Mouse (Mus musculus) myocyte (in vitro differentiated cells): Measurements from ENCODE around the gene Abcc1. TPM values are rescaled to one million over a fixed set of nuclear protein-coding genes. Genes with fewer than 3 reads are reported as not detected.

ENCODE experiments used
- H3K27me3 ChIP-seq: one replicate; pipeline ENCODE4 v1.6.1; 2011; ENCODE audit not compliant: control insufficient read depth, insufficient read depth, insufficient read length
- H3K36me3 ChIP-seq: one replicate; pipeline ENCODE4 v1.6.1; 2011; ENCODE audit not compliant: control insufficient read depth, insufficient read depth
- H3K4me2 ChIP-seq: one replicate; pipeline ENCODE4 v1.6.1; 2011; ENCODE audit warnings: low read depth, control low read depth
- H3K4me3 ChIP-seq: one replicate; pipeline ENCODE4 v1.5.1; 2011; ENCODE audit warnings: mild to moderate bottlenecking, control low read depth, moderate library complexity
- H3K79me2 ChIP-seq: one replicate; pipeline ENCODE4 v1.6.1; 2011; ENCODE audit not compliant: control insufficient read depth, insufficient read depth
- H3ac ChIP-seq: one replicate; pipeline ENCODE4 v1.6.1; 2011; ENCODE audit not compliant: control insufficient read depth, insufficient read length
- CEBPB ChIP-seq: IDR thresholded peaks from 2 replicates; pipeline ENCODE4 v1.6.1; 2011; ENCODE audit warnings: mild to moderate bottlenecking, moderate library complexity; ENCODE audit not compliant: poor library complexity, insufficient read depth, severe bottlenecking
- E2F4 ChIP-seq: IDR thresholded peaks from one replicate; pipeline ENCODE4 v1.6.1; 2011; ENCODE audit warnings: mild to moderate bottlenecking, control low read depth, moderate library complexity; ENCODE audit not compliant: insufficient read depth
- MAX ChIP-seq: IDR thresholded peaks from one replicate; pipeline ENCODE4 v1.6.1; 2011; ENCODE audit warnings: low read depth, mild to moderate bottlenecking, control low read depth
- MYOD1 ChIP-seq, 3 experiments: IDR thresholded peaks; one replicate each; pipeline ENCODE4 v1.6.1; 2011; ENCODE audit warnings: control low read depth in 2 of 3, low read depth in 2 of 3, mild to moderate bottlenecking in 2 of 3, moderate library complexity in 1 of 3; ENCODE audit not compliant: insufficient read length in 2 of 3, control insufficient read depth in 1 of 3
- MYOG ChIP-seq, 3 experiments: IDR thresholded peaks; one replicate each; pipeline ENCODE4 v1.6.1; 2011; ENCODE audit warnings: control low read depth in 2 of 3, low read depth in 2 of 3, mild to moderate bottlenecking in 2 of 3; ENCODE audit not compliant: insufficient read length in 2 of 3, control insufficient read depth in 1 of 3, insufficient read depth in 1 of 3
- POLR2A ChIP-seq: IDR thresholded peaks from one replicate; pipeline ENCODE4 v1.6.1; 2011; ENCODE audit warnings: low read depth, mild to moderate bottlenecking, control low read depth, moderate library complexity; ENCODE audit not compliant: insufficient read length
- POLR2AphosphoS2 ChIP-seq: IDR thresholded peaks from one replicate; pipeline ENCODE4 v1.6.1; 2011; ENCODE audit warnings: low read depth, control low read depth; ENCODE audit not compliant: insufficient read length
- REST ChIP-seq: IDR thresholded peaks from one replicate; pipeline ENCODE4 v1.6.1; 2011; ENCODE audit warnings: mild to moderate bottlenecking, control low read depth, moderate library complexity; ENCODE audit not compliant: insufficient read depth, insufficient read length
- SRF ChIP-seq: IDR thresholded peaks from one replicate; pipeline ENCODE4 v1.6.1; 2011; ENCODE audit warnings: low read depth; ENCODE audit not compliant: control insufficient read depth, insufficient read length
- TCF12 ChIP-seq: IDR thresholded peaks from one replicate; pipeline ENCODE4 v1.6.1; 2011; ENCODE audit warnings: mild to moderate bottlenecking, control low read depth; ENCODE audit not compliant: poor library complexity, insufficient read depth, severe bottlenecking
- TCF3 ChIP-seq: IDR thresholded peaks from one replicate; pipeline ENCODE4 v1.6.1; 2011; ENCODE audit warnings: low read depth, control low read depth; ENCODE audit not compliant: insufficient read length
- USF1 ChIP-seq: IDR thresholded peaks from one replicate; pipeline ENCODE4 v1.6.1; 2011; ENCODE audit warnings: low read depth, mild to moderate bottlenecking, control low read depth, moderate library complexity
- polyA plus RNA-seq: library from polyadenylated mRNA; unstranded; fragments of >200 nt; fragmentation: generic; extraction: Trizol; gene quantifications from one replicate; pipeline ENCODE4 v1.2.1, GENCODE M21; 2012; ENCODE audit warnings: missing spikeins

Abcc1 gene
- polyA plus RNA-seq, 1 experiment = 23.0 TPM

GRCm38 (mm10) chr16:14448307-14448706 is 86.9 kb downstream of the Abcc1 start:
- Histone ChIP-seq H3K79me2 (no peaks in the 10 kb centered on the region), H3ac (no peak overlapping the region), H3K4me2 (no peak overlapping the region), H3K27me3 (no peaks in the 10 kb centered on the region), H3K4me3 (no peak overlapping the region), H3K36me3 (no peaks in the 10 kb centered on the region)
- TF ChIP-seq TCF3 (no peak), MAX (no peak), MYOG (IDR thresholded peaks at IDR 0.05; ENCODE audit: control insufficient read depth in 1 of 3, insufficient read depth in 1 of 3, insufficient read length in 2 of 3, low read depth in 2 of 3) (no peak), POLR2A (no peak)

- no peaks in the 10 kb centered on the region for H3K36me3 ChIP-seq
- no peaks in the 10 kb centered on the region for H3K79me2 ChIP-seq
- no peaks in the 10 kb centered on the region for H3K27me3 ChIP-seq
- no peak overlapping the region for H3K4me2 ChIP-seq
- H3ac ChIP-seq = no peak overlapping the region
- no peak overlapping the region for H3K4me3 ChIP-seq
- TF ChIP-seq MYOG (IDR thresholded peaks at IDR 0.05; ENCODE audit: control insufficient read depth in 1 of 3, insufficient read depth in 1 of 3, insufficient read length in 2 of 3, low read depth in 2 of 3) (no peak), REST (no peak), MAX (no peak), MYOD1 (IDR thresholded peaks at IDR 0.05; ENCODE audit: control insufficient read depth in 1 of 3, insufficient read length in 2 of 3, low read depth in 2 of 3) (no peak), USF1 (no peak), SRF (no peak), CEBPB (no peak), TCF12 (no peak), POLR2A (no peak), TCF3 (no peak), POLR2AphosphoS2 (no peak), E2F4 (no peak)
Observed at GRCm38 (mm10) chr16:14449861-14450260, 88.5 kb downstream of the Abcc1 start.

- H3K4me2 ChIP-seq = no peak overlapping the region
- TF ChIP-seq MAX (no peak), POLR2A (no peak), CEBPB (no peak), E2F4 (no peak), SRF (no peak), MYOD1 (IDR thresholded peaks at IDR 0.05; ENCODE audit: control insufficient read depth in 1 of 3, insufficient read length in 2 of 3, low read depth in 2 of 3) (no peak), POLR2AphosphoS2 (no peak)
- H3ac ChIP-seq = no peak overlapping the region
- H3K36me3 ChIP-seq = no peaks in the 10 kb centered on the region
- H3K79me2 ChIP-seq = no peaks in the 10 kb centered on the region
- H3K27me3 ChIP-seq = no peaks in the 10 kb centered on the region
- no peak overlapping the region for H3K4me3 ChIP-seq
Observed at GRCm38 (mm10) chr16:14451374-14452046, 90.2 kb downstream of the Abcc1 start.

GRCm38 (mm10) chr16:14462535-14462934 is 101.2 kb downstream of the Abcc1 start:
- H3K4me2 ChIP-seq = no peak overlapping the region
- H3K4me3 ChIP-seq = no peak overlapping the region
- no peaks in the 10 kb centered on the region for H3K79me2 ChIP-seq
- TF ChIP-seq TCF3 (no peak), CEBPB (no peak), MAX (no peak), TCF12 (no peak), MYOG (IDR thresholded peaks at IDR 0.05; ENCODE audit: control insufficient read depth in 1 of 3, insufficient read depth in 1 of 3, insufficient read length in 2 of 3, low read depth in 2 of 3) (no peak), USF1 (no peak), E2F4 (no peak), REST (no peak), POLR2A (no peak), MYOD1 (IDR thresholded peaks at IDR 0.05; ENCODE audit: control insufficient read depth in 1 of 3, insufficient read length in 2 of 3, low read depth in 2 of 3) (no peak), POLR2AphosphoS2 (no peak), SRF (no peak)
- no peak overlapping the region for H3ac ChIP-seq
- H3K27me3 ChIP-seq = no peaks in the 10 kb centered on the region
- peaks cover 29% of the 10 kb centered on the region for H3K36me3 ChIP-seq

DNA sequence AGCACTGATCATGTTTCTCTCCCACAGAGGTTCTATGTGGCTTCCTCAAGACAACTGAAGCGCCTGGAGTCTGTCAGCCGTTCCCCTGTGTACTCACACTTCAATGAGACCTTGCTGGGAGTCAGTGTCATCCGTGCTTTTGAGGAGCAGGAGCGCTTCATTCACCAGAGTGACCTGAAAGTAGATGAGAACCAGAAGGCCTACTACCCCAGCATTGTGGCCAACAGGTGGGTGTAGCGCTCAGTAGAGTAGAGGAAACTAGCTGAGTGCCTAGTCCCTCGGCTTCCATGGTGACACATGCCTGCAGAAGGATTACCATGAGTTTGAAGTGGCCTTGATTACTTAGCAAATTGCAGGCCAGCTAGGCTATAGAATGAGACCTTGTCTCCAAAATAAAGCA is 103.7 kb downstream of the Abcc1 start:
- TF ChIP-seq TCF3 (no peak), MAX (no peak), MYOG (IDR thresholded peaks at IDR 0.05; ENCODE audit: control insufficient read depth in 1 of 3, insufficient read depth in 1 of 3, insufficient read length in 2 of 3, low read depth in 2 of 3) (no peak)
- no peaks in the 10 kb centered on the region for H3K79me2 ChIP-seq
- H3ac ChIP-seq = no peak overlapping the region
- H3K4me2 ChIP-seq = no peak overlapping the region
- H3K36me3 ChIP-seq = peaks cover 21% of the 10 kb centered on the region
- no peak overlapping the region for H3K4me3 ChIP-seq
- H3K27me3 ChIP-seq = no peaks in the 10 kb centered on the region
